Mouse (Mus musculus) CD8-positive naive resting alpha-beta T cell, adult 57 days (primary cell): ENCODE data around the gene Kcna1. TPM values are rescaled to one million over a fixed set of nuclear protein-coding genes. Genes with fewer than 3 reads are reported as not detected.

Experiments used
- total RNA-seq: library from RNA; stranded (reverse); gene quantifications from one replicate; pipeline ENCODE4 v1.2.4, GENCODE M21; 2023

Gene Kcna1
- total RNA-seq = not detected

DNA sequence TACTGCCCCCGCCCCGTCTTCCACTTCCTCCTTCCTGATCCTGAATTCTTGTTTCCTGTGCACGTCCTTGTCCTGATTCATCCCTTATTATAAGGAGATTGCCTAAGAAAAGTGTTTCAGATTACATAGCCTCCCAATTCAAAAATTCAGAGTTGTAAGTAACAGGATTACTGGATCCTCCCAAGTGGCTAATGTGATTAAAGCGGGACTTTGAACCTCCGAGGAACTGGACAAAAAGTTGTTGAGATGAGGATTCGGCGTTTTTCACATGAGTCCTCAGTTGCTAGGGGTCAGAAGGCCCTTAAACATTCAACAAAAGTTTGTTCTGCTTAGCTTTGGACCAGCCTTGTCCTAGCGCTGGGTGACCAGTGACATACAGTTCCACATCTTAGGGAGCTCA is at the start of gene Kcna1:
TSS of gene Kcna1 (minus strand) at position 4 of the 400 bp plus-strand sequence.

Other genes with a start within 250 kb of the Kcna1 start
- gene Kcna5, start 111.0 kb downstream of the Kcna1 start, total RNA-seq = not detected
- not detected for gene Kcna6, start 94.3 kb upstream of the Kcna1 start, total RNA-seq
- 70.6 TPM for gene Ndufa9, start 202.8 kb upstream of the Kcna1 start, total RNA-seq
- gene Akap3, start 206.7 kb upstream of the Kcna1 start, total RNA-seq = not detected